Mouse (Mus musculus) small intestine, adult 2 months (tissue): ENCODE measurements around the gene Ak5. TPM values are rescaled to one million over a fixed set of nuclear protein-coding genes. Genes with fewer than 3 reads are reported as not detected.

Experiments
- H3K27ac ChIP-seq: fragments of 200-500 bp; 2 replicates; pipeline ENCODE4 v1.5.1; 2012; ENCODE audit warnings: low read depth, low read length, control low read depth, inconsistent platforms; ENCODE audit not compliant: insufficient read depth
- H3K27me3 ChIP-seq: fragments of 200-500 bp; 2 replicates; pipeline ENCODE4 v1.6.1; 2012; ENCODE audit warnings: mild to moderate bottlenecking, moderate library complexity, low read length, inconsistent platforms; ENCODE audit not compliant: control insufficient read depth, insufficient read depth
- H3K36me3 ChIP-seq: fragments of 200-500 bp; 2 replicates; pipeline ENCODE4 v1.6.1; 2012; ENCODE audit warnings: mild to moderate bottlenecking, low read length, control low read depth, inconsistent platforms; ENCODE audit not compliant: control insufficient read depth, insufficient read depth
- H3K4me1 ChIP-seq: fragments of 200-500 bp; 2 replicates; pipeline ENCODE4 v1.6.1; 2012; ENCODE audit warnings: low read length, inconsistent platforms, mixed read lengths; ENCODE audit not compliant: control insufficient read depth, insufficient read depth, insufficient read length
- H3K4me3 ChIP-seq: fragments of 200-500 bp; 2 replicates; pipeline ENCODE4 v1.5.1; 2012; ENCODE audit warnings: low read depth, mild to moderate bottlenecking, control low read depth, inconsistent platforms, low read length, moderate library complexity
- CTCF ChIP-seq: fragments of 200-500 bp; IDR thresholded peaks from 2 replicates; pipeline ENCODE4 v1.5.1; 2012; ENCODE audit warnings: low read depth, mild to moderate bottlenecking, control low read depth, inconsistent platforms, low read length, moderate library complexity, mixed read lengths; ENCODE audit not compliant: insufficient replicate concordance, insufficient read length; ENCODE audit errors: extremely low read depth
- POLR2A ChIP-seq: fragments of 200-500 bp; IDR thresholded peaks from 2 replicates; pipeline ENCODE4 v1.6.1; 2012; ENCODE audit warnings: low read depth, mild to moderate bottlenecking, control low read depth, inconsistent platforms, low read length, moderate library complexity
- WGBS: fragments of 180-500 bp; shearing (Covaris S2); methylation state at CpG from one replicate; pipeline ENCODE4 v1.1.7; 2018; 5-methylcytosine and 5-hydroxymethylcytosine counted together
- polyA plus RNA-seq: library from polyadenylated mRNA; depleted of rRNA; stranded (reverse); fragments of >200 nt; gene quantifications from 2 replicates; pipeline ENCODE4 v1.2.3, GENCODE M21; 2012

The Ak5 gene
- polyA plus RNA-seq, 1 experiment, result not detected

DNA sequence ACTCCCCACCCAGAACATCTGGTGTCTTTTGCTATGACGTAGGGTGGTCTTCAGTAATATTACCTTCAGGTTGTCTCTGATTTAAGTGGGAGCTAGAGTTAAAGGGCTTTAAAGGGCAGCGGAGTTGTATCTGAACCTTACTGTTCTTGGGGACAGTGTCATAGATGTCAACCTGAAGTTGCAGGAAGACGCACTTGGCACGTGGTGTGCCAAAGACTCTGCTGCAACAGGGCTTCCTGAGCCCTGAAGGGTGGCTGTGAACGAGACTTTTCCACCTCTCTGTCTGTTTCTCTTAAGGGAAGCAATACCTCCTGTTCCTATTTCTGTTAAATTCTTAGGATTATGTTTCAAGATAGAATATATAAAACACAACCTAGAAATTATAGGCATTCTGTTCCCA lies 137.8 kb downstream of the Ak5 start:
- H3K4me1 ChIP-seq, result no peaks in the 10 kb centered on the region
- no peak overlapping the region for H3K27ac ChIP-seq
- no peaks in the 10 kb centered on the region for H3K36me3 ChIP-seq
- no peak overlapping the region for H3K4me3 ChIP-seq
- WGBS, result 82% methylated on average over 5 of the region's 5 CpGs
- no peak for TF ChIP-seq CTCF
- TF ChIP-seq POLR2A, result no peak
- no peaks in the 10 kb centered on the region for H3K27me3 ChIP-seq

DNA sequence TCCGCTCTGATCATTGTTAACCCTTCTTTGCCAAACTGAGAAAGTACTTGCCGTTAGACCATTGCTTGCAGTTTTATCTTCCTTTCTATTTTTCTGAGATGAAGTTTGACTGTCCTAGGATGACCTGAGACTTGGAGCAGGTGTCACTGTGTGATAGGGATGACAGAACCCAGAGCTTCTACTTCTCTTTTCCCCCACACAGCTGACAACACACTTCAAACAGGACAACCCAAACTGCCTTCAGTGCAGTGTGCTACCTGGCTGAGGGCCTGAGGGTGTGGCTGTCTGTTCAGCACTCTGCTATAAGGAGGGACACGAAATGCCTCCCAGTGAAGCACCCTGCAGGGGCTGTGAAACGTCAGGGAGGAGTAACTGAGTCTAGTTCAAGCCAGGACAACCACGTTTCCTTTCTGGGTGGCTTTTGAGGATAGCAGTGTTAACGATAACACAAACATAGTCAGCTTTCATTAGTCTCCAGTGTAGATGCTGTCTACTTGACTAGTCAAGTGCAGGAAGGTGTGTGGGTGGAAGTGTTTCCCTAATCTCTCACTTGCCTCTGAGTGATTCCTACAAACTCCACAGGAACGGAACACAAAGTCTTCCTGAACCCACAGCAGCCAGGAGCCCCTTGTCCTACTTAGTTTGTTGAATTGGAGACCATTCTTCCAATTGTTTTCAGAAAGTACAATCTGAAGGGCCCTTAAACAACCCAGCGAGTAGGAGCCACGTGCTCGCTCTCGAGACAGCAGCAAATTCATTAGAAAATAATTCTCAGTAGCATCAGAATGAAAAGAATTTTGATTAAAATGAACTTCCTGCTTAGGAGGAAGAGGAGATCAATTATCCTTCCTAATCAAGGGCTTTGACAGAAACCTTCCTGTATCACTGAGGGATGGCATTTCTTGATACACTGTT lies 138.8 kb downstream of the Ak5 start:
- H3K4me3 ChIP-seq, result no peak overlapping the region
- WGBS, result 55% methylated on average over 11 of the region's 11 CpGs
- H3K4me1 ChIP-seq, result no peaks in the 10 kb centered on the region
- H3K27me3 ChIP-seq, result no peaks in the 10 kb centered on the region
- H3K36me3 ChIP-seq, result no peaks in the 10 kb centered on the region
- no peak overlapping the region for H3K27ac ChIP-seq
- TF ChIP-seq CTCF, result no peak
- TF ChIP-seq POLR2A, result no peak

DNA sequence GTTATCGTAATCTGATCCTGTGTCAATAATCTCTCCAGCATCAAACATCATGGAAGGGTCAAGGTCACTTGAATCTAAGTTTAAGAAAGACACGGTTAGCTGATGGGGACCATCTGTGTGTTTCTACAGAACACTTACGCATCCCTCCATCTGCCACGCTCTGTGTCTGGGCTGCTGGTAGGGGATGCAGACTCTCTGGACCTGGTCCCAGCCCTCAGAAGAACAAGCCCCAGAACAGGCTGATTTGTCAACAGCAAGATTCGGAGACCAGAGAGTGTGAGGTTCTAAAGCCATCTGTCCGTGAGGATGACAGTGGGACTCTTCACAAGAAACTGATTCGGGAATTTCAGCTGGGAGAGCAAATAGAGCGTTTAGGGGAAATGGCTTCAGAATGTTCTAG lies 141.4 kb downstream of the Ak5 start:
- Histone ChIP-seq H3K27ac (no peak overlapping the region), H3K4me3 (no peak overlapping the region), H3K4me1 (no peaks in the 10 kb centered on the region), H3K27me3 (no peaks in the 10 kb centered on the region), H3K36me3 (no peaks in the 10 kb centered on the region)
- TF ChIP-seq CTCF, result no peak
- TF ChIP-seq POLR2A, result no peak
- 73% methylated on average over 8 of the region's 8 CpGs for WGBS

DNA sequence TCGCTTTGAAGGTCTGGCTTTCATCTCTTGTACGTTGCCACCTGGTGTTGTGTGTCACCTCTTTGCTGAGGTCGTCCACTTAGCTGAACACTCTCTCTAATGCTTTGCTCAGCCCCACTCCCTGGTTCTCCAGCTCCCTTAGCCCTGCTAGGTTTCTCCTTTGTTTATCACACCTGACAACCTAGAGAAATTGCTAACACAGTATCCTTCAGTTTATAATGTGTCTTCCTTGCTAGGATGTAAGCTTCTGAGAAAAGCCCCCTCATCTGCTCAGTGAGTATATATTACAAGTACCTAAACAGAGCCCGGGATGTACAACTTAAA lies 144.9 kb downstream of the Ak5 start:
- Histone ChIP-seq H3K4me3 (no peak overlapping the region), H3K36me3 (no peaks in the 10 kb centered on the region), H3K4me1 (no peaks in the 10 kb centered on the region), H3K27ac (no peak overlapping the region), H3K27me3 (no peaks in the 10 kb centered on the region)
- WGBS, result 47% methylated on average over 4 of the region's 4 CpGs
- TF ChIP-seq POLR2A (no peak), CTCF (no peak)

DNA sequence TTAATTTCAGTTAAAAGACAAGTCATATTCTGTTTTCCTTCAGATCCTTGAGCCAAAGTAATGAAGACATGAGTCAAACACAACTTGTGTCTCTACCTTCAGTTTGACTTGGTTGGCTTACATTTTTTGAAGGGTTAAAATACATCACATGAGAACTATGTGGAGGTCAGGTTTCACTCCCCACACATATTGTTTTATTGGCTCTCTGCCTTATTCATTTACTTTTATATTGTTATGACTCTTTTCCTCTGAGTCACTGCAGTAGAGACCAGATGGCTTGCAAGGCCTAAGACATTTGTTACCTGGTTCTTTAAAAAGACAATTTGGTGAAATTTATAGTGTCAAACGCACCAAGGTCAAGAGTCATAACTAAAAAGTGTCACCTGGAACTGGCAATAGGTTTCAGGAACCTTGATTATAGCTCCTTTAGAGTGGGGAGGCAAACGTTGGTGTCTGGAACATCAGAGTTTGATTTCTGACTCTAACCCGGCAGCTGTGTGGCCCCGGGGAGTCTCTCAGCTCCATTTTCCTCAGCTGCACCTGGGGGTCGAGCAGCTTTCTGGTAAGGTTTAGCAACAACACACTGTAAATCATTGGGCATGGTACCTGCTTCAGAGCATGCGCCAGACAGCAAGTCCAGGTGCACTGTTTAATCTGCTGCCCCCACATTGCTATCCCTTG lies 145.4 kb downstream of the Ak5 start:
- TF ChIP-seq POLR2A, result no peak
- TF ChIP-seq CTCF, result no peak
- H3K36me3 ChIP-seq, result no peaks in the 10 kb centered on the region
- 54% methylated on average over 6 of the region's 6 CpGs for whole genome bisulfite sequencing
- H3K27me3 ChIP-seq, result no peaks in the 10 kb centered on the region
- H3K4me1 ChIP-seq, result no peaks in the 10 kb centered on the region
- H3K27ac ChIP-seq, result no peak overlapping the region
- H3K4me3 ChIP-seq, result no peak overlapping the region

DNA sequence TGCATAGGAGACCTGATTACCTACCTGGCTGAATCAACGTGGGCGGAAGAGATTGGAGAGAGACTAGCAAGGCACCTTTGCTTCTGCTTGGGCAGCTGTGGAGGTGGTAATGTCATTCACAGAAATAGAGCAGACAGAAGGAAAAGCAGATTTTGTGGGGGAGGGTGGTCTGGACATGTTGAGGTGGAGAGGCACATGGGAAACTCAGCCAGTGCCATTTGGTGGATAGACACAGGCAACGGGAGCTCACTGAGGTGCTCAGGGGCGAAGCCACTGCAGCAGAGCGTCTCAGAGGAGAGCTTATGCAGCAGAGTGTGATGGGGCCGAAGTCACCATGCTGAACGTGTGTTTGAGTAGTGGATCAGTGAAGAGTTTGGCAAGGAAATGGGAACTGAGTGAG lies 147.1 kb downstream of the Ak5 start:
- no peaks in the 10 kb centered on the region for H3K36me3 ChIP-seq
- TF ChIP-seq CTCF (no peak), POLR2A (no peak)
- H3K4me3 ChIP-seq, result no peak overlapping the region
- H3K27ac ChIP-seq, result no peak overlapping the region
- WGBS, result 84% methylated on average over 7 of the region's 7 CpGs
- H3K4me1 ChIP-seq, result no peaks in the 10 kb centered on the region
- H3K27me3 ChIP-seq, result no peaks in the 10 kb centered on the region

DNA sequence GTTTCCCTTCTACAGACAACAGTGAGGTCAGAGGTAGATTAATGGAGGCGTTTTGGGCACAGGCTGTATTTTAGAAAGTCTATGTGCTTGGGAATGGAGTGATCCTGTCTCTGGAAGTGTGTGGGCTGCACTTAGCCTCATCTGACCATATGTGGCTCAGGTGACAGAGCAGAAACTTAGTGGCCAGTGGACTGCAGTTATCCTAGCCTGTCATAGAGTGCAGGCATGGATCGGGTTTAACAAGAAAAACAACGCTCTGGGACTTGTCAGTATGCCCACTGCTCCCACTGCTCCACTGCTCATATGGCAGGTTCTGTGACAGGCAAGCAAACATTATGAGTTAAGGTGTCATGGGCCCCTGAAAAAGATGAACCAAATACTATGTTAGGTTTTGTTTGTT lies 148.1 kb downstream of the Ak5 start:
- no peaks in the 10 kb centered on the region for H3K4me1 ChIP-seq
- TF ChIP-seq POLR2A (no peak), CTCF (no peak)
- no peaks in the 10 kb centered on the region for H3K36me3 ChIP-seq
- WGBS, result 73% methylated on average over 3 of the region's 3 CpGs
- no peak overlapping the region for H3K4me3 ChIP-seq
- H3K27me3 ChIP-seq, result no peaks in the 10 kb centered on the region
- H3K27ac ChIP-seq, result no peak overlapping the region
